In the genomic region with DNA sequence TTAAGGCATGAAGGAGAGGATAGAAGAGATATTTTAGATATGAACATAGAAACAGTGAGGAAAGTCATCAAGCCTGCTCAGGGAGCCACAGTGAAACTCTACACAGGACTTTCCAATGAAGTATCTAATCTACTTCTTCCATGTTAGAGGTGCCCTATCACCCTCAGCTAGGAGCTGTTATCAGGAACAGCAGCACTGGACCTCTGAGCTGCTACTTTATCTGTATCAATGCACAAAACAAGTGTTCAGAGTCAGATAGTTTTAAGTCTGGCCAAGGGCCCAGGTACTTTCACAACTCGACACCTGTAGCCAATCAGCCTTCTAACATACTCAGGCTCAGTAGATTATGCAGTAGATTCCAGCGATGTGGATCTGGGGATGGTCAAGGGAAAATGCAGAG, we compare ENCODE assay signal across 26 mouse cellular contexts.
DNase-seq lines count a peak whose midpoint lies in the region; ATAC-seq and TF ChIP-seq lines count a peak whose summit lies in the region.
"Had no signal": no experiment of that assay in that cellular context is flagged by ENCODE, and none has a peak within 500 bp of the region (broad histone marks: within the 10 kb centered on the region; RNA-seq: fewer than 3 reads in every experiment).

No protein-coding gene starts in this region.

- no peak for TF ChIP-seq EP300 in liver, postnatal 0 days (IDR thresholded peaks at IDR 0.05; ENCODE audit: low read depth)
- no peak for TF ChIP-seq EP300 in MEL (IDR thresholded peaks at IDR 0.05; ENCODE audit: low read depth in 1 of 2, low read length in 2 of 2)

- H3K79me2 ChIP-seq in MEL (ENCODE audit: control insufficient read depth, insufficient read depth, low read length, poor library complexity) = no peaks in the 10 kb centered on the region

- TF ChIP-seq POLR2A in MEL (IDR thresholded peaks at IDR 0.05; ENCODE audit: control insufficient read depth in 1 of 2, insufficient read depth in 1 of 2, low read depth in 1 of 2, low read length in 2 of 2, poor library complexity in 1 of 2) = no peak

- H3K36me3 ChIP-seq in heart, embryonic 11.5 days (ENCODE audit: control insufficient read depth, insufficient read depth, low read length) = no peaks in the 10 kb centered on the region
- no peaks in the 10 kb centered on the region for H3K36me3 ChIP-seq in liver, embryonic 11.5 days (ENCODE audit: control insufficient read depth, insufficient read depth, low read length)
- H3K36me3 ChIP-seq in liver, postnatal 0 days (replicated peaks; ENCODE audit: insufficient read depth, low read length) = no peaks in the 10 kb centered on the region
- H3K36me3 ChIP-seq in MEL (ENCODE audit: control insufficient read depth in 1 of 2, insufficient read depth in 2 of 2, low read length in 2 of 2) = no peaks in the 10 kb centered on the region
- H3K36me3 ChIP-seq: embryonic facial prominence, embryonic 13.5 days; embryonic facial prominence, embryonic 15.5 days; forebrain, embryonic 10.5 days; forebrain, embryonic 12.5 days; G1E had no signal

- no peak for TF ChIP-seq CTCF in liver, postnatal 0 days (IDR thresholded peaks at IDR 0.05; ENCODE audit: low read depth)
- no peak for TF ChIP-seq CTCF in MEL (IDR thresholded peaks at IDR 0.05 in 2 of 3, conservative IDR thresholded peaks at IDR 0.05 in 1 of 3; ENCODE audit: control insufficient read depth in 1 of 3, insufficient read depth in 1 of 3, low read depth in 2 of 3, low read length in 3 of 3, poor library complexity in 1 of 3, severe bottlenecking in 1 of 3)

- 45% methylated on average over 2 of the region's 2 CpGs for WGBS in heart, embryonic 11.5 days (ENCODE audit: insufficient replicate concordance)
- 57% methylated on average over 2 of the region's 2 CpGs for WGBS in liver, embryonic 11.5 days
- WGBS in liver, postnatal 0 days (ENCODE audit: insufficient replicate concordance) = 60% methylated on average over 2 of the region's 2 CpGs

- H3K9me3 ChIP-seq in heart, embryonic 11.5 days (replicated peaks; ENCODE audit: control insufficient read depth, low read length) = no peaks in the 10 kb centered on the region
- H3K9me3 ChIP-seq in liver, embryonic 11.5 days (ENCODE audit: control insufficient read depth, low read length) = no peaks in the 10 kb centered on the region
- no peaks in the 10 kb centered on the region for H3K9me3 ChIP-seq in liver, postnatal 0 days (ENCODE audit: low read length)
- H3K9me3 ChIP-seq in MEL (replicated peaks; ENCODE audit: insufficient read depth, low read length) = no peaks in the 10 kb centered on the region
- H3K9me3 ChIP-seq: embryonic facial prominence, embryonic 13.5 days; embryonic facial prominence, embryonic 15.5 days; forebrain, embryonic 10.5 days; forebrain, embryonic 12.5 days had no signal

- ATAC-seq in heart, embryonic 11.5 days (replicated peaks; ENCODE audit: insufficient number of reproducible peaks, low FRiP score, low TSS enrichment) = peak; percentile 69
- ATAC-seq in liver, embryonic 11.5 days (replicated peaks; ENCODE audit: low FRiP score) = peak; percentile 53
- no peak for ATAC-seq in liver, postnatal 0 days
- ATAC-seq: CD4-positive, CD25-positive, alpha-beta regulatory T cell, adult 4 months; forebrain, embryonic 14.5 days; forebrain, embryonic 16.5 days had no signal

- H3K4me2 ChIP-seq in heart, embryonic 11.5 days = no peak overlapping the region
- H3K4me2 ChIP-seq in liver, embryonic 11.5 days = no peak overlapping the region
- H3K4me2 ChIP-seq in liver, postnatal 0 days (ENCODE audit: low read depth, low read length) = no peak overlapping the region
- H3K4me2 ChIP-seq: embryonic facial prominence, embryonic 13.5 days; embryonic facial prominence, embryonic 15.5 days; forebrain, embryonic 12.5 days had no signal

- H3K27ac ChIP-seq in heart, embryonic 11.5 days (ENCODE audit: low read depth, low read length) = no peak overlapping the region
- no peak overlapping the region for H3K27ac ChIP-seq in liver, embryonic 11.5 days (ENCODE audit: low read depth, low read length)
- no peak overlapping the region for H3K27ac ChIP-seq in liver, postnatal 0 days (ENCODE audit: low read depth)
- no peak overlapping the region for H3K27ac ChIP-seq in MEL (ENCODE audit: control insufficient read depth, low read depth, low read length)
- H3K27ac ChIP-seq: embryonic facial prominence, embryonic 13.5 days; embryonic facial prominence, embryonic 15.5 days; forebrain, embryonic 10.5 days; forebrain, embryonic 12.5 days had no signal

- DNase-seq in heart, adult 8-10 months (ENCODE audit: low spot score) = no peak
- no peak for DNase-seq in liver, embryonic 11.5 days (ENCODE audit: low spot score)
- DNase-seq in liver, postnatal 0 days = no peak
- peak; percentile 2 for DNase-seq in MEL (ENCODE audit: low read depth, low spot score)
- DNase-seq: adrenal gland, adult 2 months; adrenal gland, postnatal 10 days; adrenal gland, postnatal 25 days; B cell, adult 2 months; cerebellum, adult 11 months; cerebellum, adult 18-20 months; cerebellum, adult 8-10 months; cerebellum, adult 9-11 months; cerebellum, postnatal 14 days; cerebellum, postnatal 36 days; embryo, embryonic 11 days had no signal

- no peaks in the 10 kb centered on the region for H3K4me1 ChIP-seq in heart, embryonic 11.5 days (ENCODE audit: control insufficient read depth, insufficient read depth, low read length)
- no peaks in the 10 kb centered on the region for H3K4me1 ChIP-seq in liver, embryonic 11.5 days (replicated peaks; ENCODE audit: control insufficient read depth, insufficient read depth, low read length)
- H3K4me1 ChIP-seq in liver, postnatal 0 days (ENCODE audit: insufficient read depth) = no peaks in the 10 kb centered on the region
- H3K4me1 ChIP-seq in MEL (ENCODE audit: control insufficient read depth in 1 of 2, insufficient read depth in 2 of 2, low read length in 2 of 2) = no peaks in the 10 kb centered on the region
- H3K4me1 ChIP-seq: embryonic facial prominence, embryonic 13.5 days; embryonic facial prominence, embryonic 15.5 days; forebrain, embryonic 10.5 days; forebrain, embryonic 12.5 days had no signal

- H3K27me3 ChIP-seq in heart, embryonic 11.5 days (ENCODE audit: control insufficient read depth, insufficient read depth, low read length) = no peaks in the 10 kb centered on the region
- no peaks in the 10 kb centered on the region for H3K27me3 ChIP-seq in liver, embryonic 11.5 days (replicated peaks; ENCODE audit: control insufficient read depth, insufficient read depth, low read length)
- H3K27me3 ChIP-seq in liver, postnatal 0 days (ENCODE audit: insufficient read depth, low read length) = no peaks in the 10 kb centered on the region
- H3K27me3 ChIP-seq in MEL (ENCODE audit: control insufficient read depth in 1 of 2, insufficient read depth in 2 of 2, low read length in 2 of 2) = no peaks in the 10 kb centered on the region
- H3K27me3 ChIP-seq: CH12.LX; embryonic facial prominence, embryonic 13.5 days; embryonic facial prominence, embryonic 15.5 days; forebrain, embryonic 12.5 days had no signal

- no peak overlapping the region for H3K9ac ChIP-seq in heart, embryonic 11.5 days (ENCODE audit: low read depth, low read length)
- H3K9ac ChIP-seq in liver, embryonic 11.5 days (ENCODE audit: low read depth, low read length) = no peak overlapping the region
- no peak overlapping the region for H3K9ac ChIP-seq in liver, postnatal 0 days (replicated peaks)
- H3K9ac ChIP-seq in MEL (ENCODE audit: control insufficient read depth, low read depth, low read length, poor library complexity, severe bottlenecking) = no peak overlapping the region
- H3K9ac ChIP-seq: embryonic facial prominence, embryonic 13.5 days; embryonic facial prominence, embryonic 15.5 days; forebrain, embryonic 12.5 days had no signal

- no peak overlapping the region for H3K4me3 ChIP-seq in heart, embryonic 11.5 days (ENCODE audit: low read depth, low read length)
- no peak overlapping the region for H3K4me3 ChIP-seq in liver, embryonic 11.5 days (ENCODE audit: low read depth, low read length)
- H3K4me3 ChIP-seq in liver, postnatal 0 days (ENCODE audit: low read depth, low read length) = no peak overlapping the region
- no peak overlapping the region for H3K4me3 ChIP-seq in MEL (ENCODE audit: control insufficient read depth in 1 of 2, insufficient read depth in 1 of 2, low read depth in 2 of 2, low read length in 2 of 2)
- H3K4me3 ChIP-seq: embryonic facial prominence, embryonic 13.5 days; embryonic facial prominence, embryonic 15.5 days; erythroblast, embryonic 14.5 days; forebrain, embryonic 10.5 days; forebrain, embryonic 12.5 days had no signal

- no peak for TF ChIP-seq RAD21 in MEL (IDR thresholded peaks at IDR 0.05; ENCODE audit: low read depth, low read length)

TF ChIP-seq in MEL, 35 proteins besides CTCF, POLR2A, EP300 and RAD21:
- TF ChIP-seq MAZ (IDR thresholded peaks at IDR 0.05; ENCODE audit: low read depth, low read length) (no peak), TCF12 (IDR thresholded peaks at IDR 0.05; ENCODE audit: low read depth, low read length) (peak; percentile 59; the same call in 1 of the 2 replicates), JUND (IDR thresholded peaks at IDR 0.05; ENCODE audit: low read depth, low read length) (no peak), CHD2 (IDR thresholded peaks at IDR 0.05; ENCODE audit: low read length) (no peak)
